Mouse (Mus musculus) cortical plate, adult 2 months (tissue): ENCODE results near the gene Paf1. TPM values are rescaled to one million over a fixed set of nuclear protein-coding genes. Genes with fewer than 3 reads are reported as not detected.

Experiments
- H3K27ac ChIP-seq: fragments of 200-500 bp; 2 replicates; pipeline ENCODE4 v1.5.1; 2012; ENCODE audit warnings: low read length, control low read depth, inconsistent platforms; ENCODE audit not compliant: insufficient read depth
- H3K4me1 ChIP-seq: fragments of 200-500 bp; 2 replicates; pipeline ENCODE4 v1.6.1; 2011; ENCODE audit warnings: low read length; ENCODE audit not compliant: control insufficient read depth, insufficient read depth
- H3K4me3 ChIP-seq: fragments of 200-500 bp; 2 replicates; pipeline ENCODE4 v1.5.1; 2011; ENCODE audit warnings: mild to moderate bottlenecking, low read length, control low read depth; ENCODE audit not compliant: insufficient read depth
- CTCF ChIP-seq: fragments of 200-500 bp; IDR thresholded peaks from 2 replicates; pipeline ENCODE4 v1.5.1; 2011; ENCODE audit warnings: mild to moderate bottlenecking, control low read depth, low read length; ENCODE audit not compliant: insufficient read depth; ENCODE audit errors: extremely low read depth
- POLR2A ChIP-seq: fragments of 200-500 bp; IDR thresholded peaks from 2 replicates; pipeline ENCODE4 v1.6.1; 2011; ENCODE audit warnings: mild to moderate bottlenecking, low read length, control low read depth; ENCODE audit not compliant: insufficient read depth; ENCODE audit errors: extremely low read depth
- polyA plus RNA-seq: library from polyadenylated mRNA; depleted of rRNA; stranded (reverse); fragments of >200 nt; gene quantifications from 2 replicates; pipeline ENCODE4 v1.2.3, GENCODE M21; 2012

The Paf1 gene
- polyA plus RNA-seq, 1 experiment: 101 TPM

- TF ChIP-seq CTCF (no peak), POLR2A (no peak)
- H3K4me1 ChIP-seq: no peaks in the 10 kb centered on the region
- no peak overlapping the region for H3K4me3 ChIP-seq
- H3K27ac ChIP-seq: no peak overlapping the region
Observed at GRCm38 (mm10) chr7:28355221-28355620, 37.5 kb upstream of the Paf1 start.

GRCm38 (mm10) chr7:28356981-28357380 lies 35.8 kb upstream of the Paf1 start:
- no peak overlapping the region for H3K4me3 ChIP-seq
- TF ChIP-seq CTCF (no peak), POLR2A (no peak)
- no peak overlapping the region for H3K27ac ChIP-seq
- H3K4me1 ChIP-seq: no peaks in the 10 kb centered on the region

GRCm38 (mm10) chr7:28357984-28358383 lies 34.8 kb upstream of the Paf1 start:
- TF ChIP-seq POLR2A (no peak), CTCF (no peak)
- Histone ChIP-seq H3K4me3 (no peak overlapping the region), H3K4me1 (no peaks in the 10 kb centered on the region), H3K27ac (no peak overlapping the region)

GRCm38 (mm10) chr7:28358431-28358830 lies 34.3 kb upstream of the Paf1 start:
- H3K4me3 ChIP-seq: no peak overlapping the region
- TF ChIP-seq POLR2A: no peak
- no peak for TF ChIP-seq CTCF
- no peaks in the 10 kb centered on the region for H3K4me1 ChIP-seq
- no peak overlapping the region for H3K27ac ChIP-seq

- no peak overlapping the region for H3K27ac ChIP-seq
- TF ChIP-seq POLR2A (no peak), CTCF (no peak)
- no peaks in the 10 kb centered on the region for H3K4me1 ChIP-seq
- H3K4me3 ChIP-seq: no peak overlapping the region
Observed at GRCm38 (mm10) chr7:28359854-28360253, 32.9 kb upstream of the Paf1 start.

- Histone ChIP-seq H3K27ac (no peak overlapping the region), H3K4me1 (no peaks in the 10 kb centered on the region), H3K4me3 (no peak overlapping the region)
- TF ChIP-seq CTCF: no peak
- TF ChIP-seq POLR2A: no peak
Observed at GRCm38 (mm10) chr7:28360291-28360690, 32.5 kb upstream of the Paf1 start.

- Histone ChIP-seq H3K4me3 (no peak overlapping the region), H3K4me1 (no peaks in the 10 kb centered on the region), H3K27ac (no peak overlapping the region)
- no peak for TF ChIP-seq POLR2A
- no peak for TF ChIP-seq CTCF
Observed at GRCm38 (mm10) chr7:28361647-28362341, 31.0 kb upstream of the Paf1 start.

GRCm38 (mm10) chr7:28362441-28363060 lies 30.2 kb upstream of the Paf1 start:
- TF ChIP-seq CTCF (no peak), POLR2A (no peak)
- H3K4me3 ChIP-seq: no peak overlapping the region
- no peaks in the 10 kb centered on the region for H3K4me1 ChIP-seq
- no peak overlapping the region for H3K27ac ChIP-seq

- Histone ChIP-seq H3K27ac (no peak overlapping the region), H3K4me3 (no peak overlapping the region), H3K4me1 (no peaks in the 10 kb centered on the region)
- TF ChIP-seq CTCF: no peak
- no peak for TF ChIP-seq POLR2A
Observed at GRCm38 (mm10) chr7:28367663-28368275, 25.0 kb upstream of the Paf1 start.
